Mouse (Mus musculus): ENCODE results near the gene Ppp1r27. TPM values are rescaled to one million over a fixed set of nuclear protein-coding genes. Genes with fewer than 3 reads are reported as not detected.
"Not testable (repeated sequence)": the region's sequence is repeated elsewhere in the genome, so short reads cannot be mapped to it uniquely, and the experiment has no call there.

The Ppp1r27 gene
- polyA plus RNA-seq, 1 experiment from 2014 or later, result not detected

DNA sequence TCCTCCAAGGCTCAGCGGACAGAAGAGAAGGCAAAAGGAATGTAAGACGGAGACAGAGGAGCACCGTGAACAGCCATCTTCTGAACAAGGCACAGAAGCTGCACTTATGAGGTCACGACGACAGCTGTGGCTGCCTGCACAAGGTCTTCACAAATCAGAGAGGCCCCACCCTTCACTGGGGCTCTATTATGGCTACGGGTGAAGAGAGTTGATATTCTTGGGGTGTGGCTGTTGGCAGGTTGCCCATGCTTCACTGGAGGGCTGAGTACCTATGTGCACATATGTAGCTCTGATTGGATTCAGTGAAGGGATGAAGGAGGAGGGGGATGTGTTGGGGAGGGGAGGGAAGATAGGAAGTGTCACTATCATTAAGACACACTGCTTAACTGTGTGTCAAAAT, 32.4 kb downstream of the Ppp1r27 start:
- WGBS (ENCODE audit: insufficient replicate concordance), result 71% methylated on average over 6 of the region's 6 CpGs
- no peaks in the 10 kb centered on the region for H3K36me3 ChIP-seq (ENCODE audit: control insufficient read depth, insufficient read depth, low read length)
- no peak overlapping the region for H3K27ac ChIP-seq (ENCODE audit: low read depth, low read length)
- H3K9ac ChIP-seq (ENCODE audit: low read depth, low read length), result no peak overlapping the region
- no peak overlapping the region for H3K4me3 ChIP-seq (ENCODE audit: low read depth, low read length)
- H3K9me3 ChIP-seq (replicated peaks; ENCODE audit: control insufficient read depth, low read length), result no peaks in the 10 kb centered on the region
- no peak overlapping the region for H3K4me2 ChIP-seq
- ATAC-seq (replicated peaks; ENCODE audit: insufficient number of reproducible peaks, low FRiP score, low TSS enrichment), result no peak
- no peaks in the 10 kb centered on the region; the same call in 1 of the 2 replicates for H3K4me1 ChIP-seq (ENCODE audit: control insufficient read depth, insufficient read depth, low read length)
- H3K27me3 ChIP-seq (ENCODE audit: control insufficient read depth, insufficient read depth, low read length), result peaks cover 2% of the 10 kb centered on the region; the same call in 1 of the 2 replicates

DNA sequence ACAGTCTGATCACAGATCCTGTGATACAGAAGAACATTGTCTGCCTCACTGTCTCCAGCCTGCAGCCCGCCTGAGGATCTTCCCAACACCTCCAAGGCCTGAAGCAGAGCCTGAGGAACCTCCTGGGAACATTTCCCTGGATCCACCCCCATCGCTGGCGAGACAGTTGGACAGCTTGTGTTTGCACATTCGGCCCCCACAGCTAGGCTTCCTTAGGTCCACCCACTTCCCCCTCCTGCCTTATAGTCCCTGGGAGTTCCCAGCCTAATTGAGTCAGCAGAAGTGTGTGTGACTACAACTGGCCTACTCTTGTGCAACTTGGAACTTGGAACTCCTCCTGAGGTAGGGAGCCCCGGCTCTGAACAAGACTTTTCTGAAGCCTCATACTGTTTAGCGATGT, 32.9 kb downstream of the Ppp1r27 start:
- Histone ChIP-seq H3K9me3 (replicated peaks; ENCODE audit: control insufficient read depth, low read length) (no peaks in the 10 kb centered on the region), H3K27ac (ENCODE audit: low read depth, low read length) (no peak overlapping the region), H3K36me3 (ENCODE audit: control insufficient read depth, insufficient read depth, low read length) (no peaks in the 10 kb centered on the region), H3K4me2 (no peak overlapping the region), H3K4me3 (ENCODE audit: low read depth, low read length) (no peak overlapping the region), H3K4me1 (ENCODE audit: control insufficient read depth, insufficient read depth, low read length) (no peaks in the 10 kb centered on the region; the same call in 1 of the 2 replicates), H3K9ac (ENCODE audit: low read depth, low read length) (no peak overlapping the region), H3K27me3 (ENCODE audit: control insufficient read depth, insufficient read depth, low read length) (peaks cover 2% of the 10 kb centered on the region; the same call in 1 of the 2 replicates)
- 66% methylated on average over 6 of the region's 6 CpGs for WGBS (ENCODE audit: insufficient replicate concordance)
- no peak for ATAC-seq (replicated peaks; ENCODE audit: insufficient number of reproducible peaks, low FRiP score, low TSS enrichment)

DNA sequence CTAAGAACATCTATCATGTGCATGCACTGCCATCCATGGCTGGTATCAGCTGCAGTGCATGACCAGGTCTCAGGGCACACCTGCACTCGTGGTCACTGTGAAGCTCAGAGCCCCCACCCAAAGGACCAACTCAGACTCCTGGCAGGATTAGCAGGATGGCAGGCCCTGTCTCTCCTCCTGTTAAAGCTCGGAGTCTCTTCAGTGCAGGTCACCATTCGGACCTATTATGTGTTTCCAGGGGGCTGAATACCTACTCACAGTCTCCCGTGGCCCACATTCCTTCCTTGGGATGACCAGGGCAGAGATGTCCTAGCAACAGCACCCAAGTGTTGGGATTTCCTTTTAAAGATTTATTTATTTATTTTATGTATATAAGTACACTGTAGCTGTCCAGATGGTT, 33.8 kb downstream of the Ppp1r27 start:
- H3K27me3 ChIP-seq (ENCODE audit: control insufficient read depth, insufficient read depth, low read length), result peaks cover 2% of the 10 kb centered on the region; the same call in 1 of the 2 replicates
- no peaks in the 10 kb centered on the region for H3K9me3 ChIP-seq (replicated peaks; ENCODE audit: control insufficient read depth, low read length)
- WGBS (ENCODE audit: insufficient replicate concordance), result 83% methylated on average over 4 of the region's 4 CpGs
- H3K4me2 ChIP-seq, result no peak overlapping the region
- ATAC-seq (replicated peaks; ENCODE audit: insufficient number of reproducible peaks, low FRiP score, low TSS enrichment), result no peak
- H3K27ac ChIP-seq (ENCODE audit: low read depth, low read length), result no peak overlapping the region
- no peaks in the 10 kb centered on the region; the same call in 1 of the 2 replicates for H3K4me1 ChIP-seq (ENCODE audit: control insufficient read depth, insufficient read depth, low read length)
- H3K9ac ChIP-seq (ENCODE audit: low read depth, low read length), result no peak overlapping the region
- no peak overlapping the region for H3K4me3 ChIP-seq (ENCODE audit: low read depth, low read length)
- H3K36me3 ChIP-seq (ENCODE audit: control insufficient read depth, insufficient read depth, low read length), result no peaks in the 10 kb centered on the region

DNA sequence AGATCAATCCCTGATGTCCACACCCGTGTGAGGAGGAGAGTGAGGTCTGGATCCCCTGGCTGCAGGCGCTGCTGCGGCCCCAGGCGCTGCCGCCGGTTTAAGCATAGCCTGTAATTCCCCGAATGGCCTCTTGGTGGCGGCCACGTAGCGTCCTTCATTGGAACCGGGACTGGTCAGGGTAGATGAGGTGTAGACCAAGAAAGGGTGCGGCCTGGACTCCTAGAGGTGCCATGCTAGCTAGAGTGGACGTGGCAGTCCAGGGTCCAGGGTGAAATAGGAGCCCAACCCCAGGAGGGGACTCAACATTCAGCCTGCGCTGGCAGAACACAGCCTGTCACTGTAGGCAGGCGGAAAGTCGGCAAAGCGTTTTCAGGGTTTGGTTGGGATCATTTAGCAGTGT, 35.3 kb downstream of the Ppp1r27 start:
- ATAC-seq (replicated peaks; ENCODE audit: insufficient number of reproducible peaks, low FRiP score, low TSS enrichment), result 0 out of 2 replicates have a peak, but pooled peaks have one; percentile 50
- H3K27me3 ChIP-seq (ENCODE audit: control insufficient read depth, insufficient read depth, low read length), result peaks cover 2% of the 10 kb centered on the region; the same call in 1 of the 2 replicates
- no peaks in the 10 kb centered on the region for H3K9me3 ChIP-seq (replicated peaks; ENCODE audit: control insufficient read depth, low read length)
- H3K4me2 ChIP-seq, result peak overlapping the region; percentile 31; the same call in 1 of the 2 replicates
- H3K4me3 ChIP-seq (ENCODE audit: low read depth, low read length), result no peak overlapping the region
- no peaks in the 10 kb centered on the region; the same call in 1 of the 2 replicates for H3K4me1 ChIP-seq (ENCODE audit: control insufficient read depth, insufficient read depth, low read length)
- no peak overlapping the region for H3K27ac ChIP-seq (ENCODE audit: low read depth, low read length)
- WGBS (ENCODE audit: insufficient replicate concordance), result 19% methylated on average over 17 of the region's 17 CpGs
- H3K36me3 ChIP-seq (ENCODE audit: control insufficient read depth, insufficient read depth, low read length), result no peaks in the 10 kb centered on the region
- no peak overlapping the region for H3K9ac ChIP-seq (ENCODE audit: low read depth, low read length)

DNA sequence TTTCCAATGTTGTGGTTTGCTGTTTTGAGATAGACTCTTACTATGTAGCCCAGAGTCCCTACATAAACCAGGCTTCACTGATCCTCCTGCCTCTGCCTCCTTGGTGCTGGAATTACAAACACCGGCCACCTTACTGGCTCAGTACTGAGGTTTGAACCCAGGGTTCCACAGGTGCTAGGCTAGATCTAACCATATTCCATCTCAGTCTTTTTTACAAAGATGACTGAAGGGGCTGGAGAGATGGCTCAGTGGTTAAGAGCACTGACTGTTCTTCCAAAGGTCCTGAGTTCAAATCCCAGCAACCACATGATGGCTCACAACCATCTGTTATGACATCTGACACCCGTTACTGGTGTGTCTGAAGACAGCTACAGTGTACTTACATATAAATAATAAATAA, 36.7 kb downstream of the Ppp1r27 start:
- not testable (repeated sequence) for H3K9ac ChIP-seq (ENCODE audit: low read depth, low read length); H3K4me2 ChIP-seq; H3K27me3 ChIP-seq (ENCODE audit: control insufficient read depth, insufficient read depth, low read length); H3K9me3 ChIP-seq (replicated peaks; ENCODE audit: control insufficient read depth, low read length); H3K36me3 ChIP-seq (ENCODE audit: control insufficient read depth, insufficient read depth, low read length); H3K4me1 ChIP-seq (ENCODE audit: control insufficient read depth, insufficient read depth, low read length); H3K4me3 ChIP-seq (ENCODE audit: low read depth, low read length); H3K27ac ChIP-seq (ENCODE audit: low read depth, low read length); ATAC-seq (replicated peaks; ENCODE audit: insufficient number of reproducible peaks, low FRiP score, low TSS enrichment)
- WGBS (ENCODE audit: insufficient replicate concordance), result 83% methylated on average over 2 of the region's 2 CpGs

DNA sequence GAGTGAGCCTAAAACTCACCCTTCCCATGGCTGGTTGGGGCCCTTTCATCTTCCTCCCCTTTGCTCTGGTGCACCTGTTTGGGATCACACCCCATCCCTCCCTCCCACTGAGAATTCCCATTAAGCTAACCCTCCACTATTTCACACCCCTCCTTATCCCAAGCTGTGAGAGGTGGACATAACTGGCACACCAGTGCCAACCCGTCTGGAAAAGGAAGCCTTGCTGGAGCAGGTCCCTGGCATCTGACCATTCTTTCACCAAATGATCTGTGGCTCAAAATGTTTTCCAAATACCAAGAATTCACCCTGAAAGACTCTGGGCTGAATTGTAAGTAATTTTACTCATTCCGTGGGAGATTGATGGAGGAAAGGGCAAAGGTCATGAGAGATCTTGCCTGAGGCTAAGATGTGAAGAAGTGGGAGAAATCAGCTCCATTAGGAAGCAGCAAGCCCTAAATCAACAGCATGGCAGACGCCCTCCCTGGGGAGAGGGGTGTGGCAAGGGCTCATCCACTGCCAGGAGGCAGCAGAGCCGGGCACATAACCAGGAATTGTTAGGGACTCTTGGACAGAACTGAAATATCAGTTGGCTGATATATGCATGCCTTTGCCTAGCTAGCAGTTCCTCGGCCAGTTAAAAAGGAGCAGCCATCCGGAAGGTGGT, 38.0 kb downstream of the Ppp1r27 start:
- peaks cover 2% of the 10 kb centered on the region; the same call in 1 of the 2 replicates for H3K27me3 ChIP-seq (ENCODE audit: control insufficient read depth, insufficient read depth, low read length)
- H3K4me3 ChIP-seq (ENCODE audit: low read depth, low read length), result no peak overlapping the region
- 57% methylated on average over 6 of the region's 6 CpGs for WGBS (ENCODE audit: insufficient replicate concordance)
- H3K4me2 ChIP-seq, result no peak overlapping the region
- no peak for ATAC-seq (replicated peaks; ENCODE audit: insufficient number of reproducible peaks, low FRiP score, low TSS enrichment)
- no peak overlapping the region for H3K27ac ChIP-seq (ENCODE audit: low read depth, low read length)
- no peak overlapping the region for H3K9ac ChIP-seq (ENCODE audit: low read depth, low read length)
- peaks cover 3% of the 10 kb centered on the region; the same call in 1 of the 2 replicates for H3K4me1 ChIP-seq (ENCODE audit: control insufficient read depth, insufficient read depth, low read length)
- no peaks in the 10 kb centered on the region for H3K9me3 ChIP-seq (replicated peaks; ENCODE audit: control insufficient read depth, low read length)
- H3K36me3 ChIP-seq (ENCODE audit: control insufficient read depth, insufficient read depth, low read length), result no peaks in the 10 kb centered on the region

DNA sequence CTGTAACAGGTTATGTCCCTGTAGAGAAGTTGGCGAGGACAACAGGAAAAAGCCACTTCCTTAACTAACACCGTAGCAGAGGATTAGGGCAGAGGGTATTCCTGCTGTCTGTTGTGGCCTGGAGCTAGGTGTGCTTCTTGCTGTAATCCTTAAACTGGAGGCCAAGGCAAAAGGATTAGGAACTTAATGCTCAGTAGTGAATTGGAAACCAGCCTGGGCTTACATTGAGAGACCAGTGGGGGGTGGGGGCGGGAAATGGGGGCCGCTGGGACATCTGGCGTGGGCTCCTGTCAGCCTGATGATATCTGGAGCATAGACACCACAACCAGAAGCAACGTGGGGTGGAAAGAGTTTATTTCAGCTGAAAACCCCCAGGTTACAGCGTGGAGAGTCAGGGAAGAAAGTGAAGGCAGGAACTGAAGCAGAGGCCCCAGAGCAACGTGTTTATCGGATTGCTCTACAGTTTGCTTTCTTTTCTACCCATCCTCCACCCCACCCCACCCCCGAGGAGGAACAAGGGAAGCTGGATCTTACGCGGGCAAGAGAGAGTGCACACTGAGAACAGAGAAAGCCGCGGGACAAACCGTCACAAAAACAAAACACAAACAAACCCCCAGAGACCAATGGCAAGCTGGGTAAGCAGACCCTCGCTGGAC, 40.4 kb downstream of the Ppp1r27 start:
- Histone ChIP-seq H3K36me3 (ENCODE audit: control insufficient read depth, insufficient read depth, low read length) (no peaks in the 10 kb centered on the region), H3K4me3 (ENCODE audit: low read depth, low read length) (peak overlapping the region; percentile 36), H3K4me1 (ENCODE audit: control insufficient read depth, insufficient read depth, low read length) (peaks cover 3% of the 10 kb centered on the region; the same call in 1 of the 2 replicates), H3K9ac (ENCODE audit: low read depth, low read length) (peak overlapping the region; percentile 73), H3K9me3 (replicated peaks; ENCODE audit: control insufficient read depth, low read length) (no peaks in the 10 kb centered on the region), H3K4me2 (peak overlapping the region; percentile 67), H3K27me3 (ENCODE audit: control insufficient read depth, insufficient read depth, low read length) (no peaks in the 10 kb centered on the region), H3K27ac (ENCODE audit: low read depth, low read length) (peak overlapping the region; percentile 38; the same call in 1 of the 2 replicates)
- WGBS (ENCODE audit: insufficient replicate concordance), result 6% methylated on average over 16 of the region's 16 CpGs
- no peak for ATAC-seq (replicated peaks; ENCODE audit: insufficient number of reproducible peaks, low FRiP score, low TSS enrichment)

DNA sequence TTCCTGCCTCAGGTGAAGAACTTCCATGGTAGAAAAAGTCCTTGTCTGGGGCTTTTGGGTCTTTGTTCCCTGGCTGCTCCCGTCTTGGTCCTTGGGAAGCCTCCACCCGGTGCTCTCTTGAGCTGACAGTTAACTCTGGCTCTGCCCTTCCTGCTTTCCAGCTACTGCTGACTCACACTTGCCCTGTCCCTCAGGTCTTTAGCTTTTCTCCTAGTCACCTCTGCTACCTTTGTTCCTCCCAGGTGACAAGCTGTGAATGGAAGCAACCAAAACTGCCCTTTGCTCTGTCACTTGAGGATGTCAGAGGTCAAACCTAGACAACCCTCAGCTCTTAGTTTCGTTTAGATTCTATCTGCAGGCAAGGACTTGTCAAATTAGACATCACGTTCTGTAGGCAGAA, 41.0 kb downstream of the Ppp1r27 start:
- no peak overlapping the region for H3K9ac ChIP-seq (ENCODE audit: low read depth, low read length)
- H3K27me3 ChIP-seq (ENCODE audit: control insufficient read depth, insufficient read depth, low read length), result no peaks in the 10 kb centered on the region

More for the DNA sequence above, 41.0 kb downstream of the Ppp1r27 start:
- Histone ChIP-seq H3K36me3 (ENCODE audit: control insufficient read depth, insufficient read depth, low read length) (no peaks in the 10 kb centered on the region), H3K4me1 (ENCODE audit: control insufficient read depth, insufficient read depth, low read length) (peaks cover 3% of the 10 kb centered on the region; the same call in 1 of the 2 replicates), H3K9me3 (replicated peaks; ENCODE audit: control insufficient read depth, low read length) (no peaks in the 10 kb centered on the region), H3K4me3 (ENCODE audit: low read depth, low read length) (no peak overlapping the region), H3K27ac (ENCODE audit: low read depth, low read length) (peak overlapping the region; percentile 38; the same call in 1 of the 2 replicates), H3K4me2 (peak overlapping the region; percentile 67)
- ATAC-seq (replicated peaks; ENCODE audit: insufficient number of reproducible peaks, low FRiP score, low TSS enrichment), result no peak
- 32% methylated on average over 4 of the region's 4 CpGs for WGBS (ENCODE audit: insufficient replicate concordance)

Measured in heart, embryonic 11.5 days (tissue).